Mouse (Mus musculus) liver, embryonic 14.5 days (tissue): ENCODE data around the gene Map3k11.

Experiments
- CTCF ChIP-seq: IDR thresholded peaks from 2 replicates; pipeline ENCODE4 v1.5.1; 2016; ENCODE audit warnings: antibody characterized with exemption, low read depth, control low read depth
- EP300 ChIP-seq: IDR thresholded peaks from 2 replicates; pipeline ENCODE4 v1.6.1; 2016; ENCODE audit warnings: antibody characterized with exemption, low read depth

- TF ChIP-seq CTCF (no peak), EP300 (no peak)
These were observed 23.4 kb downstream of the Map3k11 start for GRCm38 (mm10) chr19:5711907-5712460.
